Mouse (Mus musculus) stomach, embryonic 14.5 days (tissue): ENCODE measurements around the gene Izumo2. TPM values are rescaled to one million over a fixed set of nuclear protein-coding genes. Genes with fewer than 3 reads are reported as not detected.

Source experiments
- ATAC-seq: fragments of 200-750 bp; cut with Nextera tagmentation; 2 replicates; pipeline ENCODE4 v1.8.0; 2017; ENCODE audit warnings: low read depth, moderate TSS enrichment; ENCODE audit not compliant: insufficient number of reproducible peaks, insufficient read depth, low FRiP score
- H3K27ac ChIP-seq: fragments of 300-500 bp; sonication (generic); 2 replicates; pipeline ENCODE4 v1.5.1; 2014; ENCODE audit warnings: mild to moderate bottlenecking, low read length, moderate library complexity, mixed read lengths
- H3K27me3 ChIP-seq: fragments of 300-500 bp; sonication (generic); 2 replicates; pipeline ENCODE4 v1.6.1; 2014; ENCODE audit warnings: low read length, control low read depth, mixed read lengths; ENCODE audit not compliant: control insufficient read depth, insufficient read depth
- H3K36me3 ChIP-seq: fragments of 300-500 bp; sonication (generic); 2 replicates; pipeline ENCODE4 v1.6.1; 2014; ENCODE audit warnings: mild to moderate bottlenecking, control low read depth, low read length, moderate library complexity, mixed read lengths; ENCODE audit not compliant: control insufficient read depth, insufficient read depth
- H3K4me1 ChIP-seq: fragments of 300-500 bp; sonication (generic); 2 replicates; pipeline ENCODE4 v1.6.1; 2014; ENCODE audit warnings: low read length, control low read depth, mixed read lengths; ENCODE audit not compliant: control insufficient read depth, insufficient read depth
- H3K4me2 ChIP-seq: fragments of 300-500 bp; sonication (generic); replicated peaks from 2 replicates; pipeline ENCODE4 v1.6.1; 2014; ENCODE audit warnings: low read depth, low read length, control low read depth
- H3K4me3 ChIP-seq: fragments of 300-500 bp; sonication (generic); 2 replicates; pipeline ENCODE4 v1.5.1; 2014; ENCODE audit warnings: low read depth, low read length, control low read depth
- H3K9ac ChIP-seq: fragments of 300-500 bp; sonication (generic); replicated peaks from 2 replicates; pipeline ENCODE4 v1.6.1; 2014; ENCODE audit warnings: low read depth, mild to moderate bottlenecking, control low read depth, low read length, moderate library complexity, mixed read lengths
- H3K9me3 ChIP-seq: fragments of 300-500 bp; sonication (generic); 2 replicates; pipeline ENCODE4 v1.6.1; 2016; ENCODE audit warnings: low read depth, low read length, control low read depth; ENCODE audit not compliant: control insufficient read depth
- WGBS: fragments of 180-500 bp; shearing (Covaris S2); extraction: QIAGEN DNeasy Blood & Tissue Kit; methylation state at CpG from one replicate; pipeline ENCODE4 v1.1.7; 2014; 5-methylcytosine and 5-hydroxymethylcytosine counted together
- polyA plus RNA-seq: library from polyadenylated mRNA; unstranded; fragments of >200 nt; fragmentation: Nextera tagmentation; extraction: Ambion mirVana; gene quantifications from 2 replicates; pipeline ENCODE4 v1.2.1, GENCODE M21; 2014

The Izumo2 gene
- polyA plus RNA-seq, result not detected in 2 replicates

DNA sequence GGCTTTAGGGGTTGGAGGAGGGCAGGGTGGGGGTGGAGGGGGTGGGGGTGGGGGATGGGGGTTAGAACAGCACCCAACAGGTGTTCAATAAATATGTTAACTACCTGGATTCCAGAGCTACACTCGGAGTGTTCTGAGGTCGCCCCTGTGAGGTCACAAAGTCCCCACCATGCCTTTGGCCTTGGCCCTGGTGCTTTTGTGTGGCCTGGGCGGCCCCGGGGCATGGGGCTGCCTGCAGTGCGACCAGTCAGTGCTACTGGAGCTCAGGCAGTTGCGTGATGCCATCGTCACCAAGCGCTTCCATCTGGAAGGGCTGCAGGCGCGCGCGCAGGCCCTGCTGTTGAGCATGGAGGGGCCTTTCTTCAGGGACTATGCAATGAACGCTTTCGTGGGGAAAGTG is at the start of gene Izumo2:
Gene Izumo2 (plus strand): TSS at position 169 of the 400 bp plus-strand sequence.
- ATAC-seq, result no peak
- Histone ChIP-seq H3K9me3 (no peaks in the 10 kb centered on the region), H3K27ac (no peak within 1 kb of the TSS), H3K36me3 (no peaks in the 10 kb centered on the region), H3K4me2 (no peak within 1 kb of the TSS), H3K4me3 (no peak within 1 kb of the TSS), H3K9ac (no peak within 1 kb of the TSS), H3K27me3 (no peaks in the 10 kb centered on the region), H3K4me1 (no peaks in the 10 kb centered on the region)
- WGBS, result 68% methylated on average over 14 of the region's 14 CpGs

DNA sequence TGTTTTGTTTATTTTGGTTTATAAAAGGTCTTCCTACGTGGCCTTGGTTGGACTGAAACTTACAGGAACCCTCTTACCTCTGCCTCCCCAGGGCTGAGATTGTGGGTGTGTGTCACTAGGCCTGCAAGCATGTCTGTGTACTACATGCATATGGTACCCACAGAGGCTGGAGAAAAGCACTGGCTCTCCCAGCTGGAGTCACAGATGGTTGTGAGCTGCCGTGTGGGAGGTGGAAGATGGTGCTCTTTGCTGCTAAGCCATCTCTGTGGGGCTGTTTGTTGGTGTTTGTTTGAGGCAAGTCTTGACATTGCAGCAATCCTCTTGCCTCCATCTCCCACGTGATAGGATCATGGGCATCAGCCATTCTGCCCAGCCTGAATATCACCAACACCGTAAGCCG is 47.3 kb upstream of the Izumo2 start:
- Histone ChIP-seq H3K27me3 (no peaks in the 10 kb centered on the region), H3K27ac (no peak overlapping the region), H3K36me3 (no peaks in the 10 kb centered on the region), H3K4me3 (no peak overlapping the region), H3K9ac (no peak overlapping the region), H3K4me2 (no peak overlapping the region), H3K4me1 (no peaks in the 10 kb centered on the region), H3K9me3 (no peaks in the 10 kb centered on the region)
- no peak for ATAC-seq
- 78% methylated on average over 5 of the region's 5 CpGs for WGBS

DNA sequence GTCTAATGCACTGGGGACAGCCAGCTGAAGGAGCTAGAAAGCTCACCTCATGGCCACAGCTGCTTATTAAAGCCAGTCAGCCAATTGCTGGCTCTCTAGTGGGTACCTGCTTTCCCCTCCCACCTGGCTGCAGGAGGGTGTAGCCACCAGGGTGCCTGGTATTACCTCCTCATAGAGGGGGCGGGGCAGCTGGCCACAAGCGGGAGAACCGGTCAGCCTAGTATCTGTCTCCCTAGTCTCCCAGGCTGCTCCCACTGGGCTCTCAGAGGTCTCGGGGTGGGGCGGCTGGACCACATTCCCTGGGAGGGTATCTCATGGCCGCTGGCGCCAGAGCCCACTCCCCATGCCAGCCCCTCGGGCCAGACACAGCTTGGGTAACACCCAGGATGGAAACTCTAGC is 46.4 kb upstream of the Izumo2 start:
- WGBS, result 15% methylated on average over 8 of the region's 8 CpGs
- Histone ChIP-seq H3K9me3 (no peaks in the 10 kb centered on the region), H3K27ac (peak overlapping the region; percentile 84), H3K4me2 (peak overlapping the region; percentile 22; the same call in 1 of the 2 replicates), H3K9ac (no peak overlapping the region), H3K36me3 (no peaks in the 10 kb centered on the region), H3K4me3 (no peak overlapping the region), H3K4me1 (no peaks in the 10 kb centered on the region), H3K27me3 (no peaks in the 10 kb centered on the region)
- peak; percentile 92 for ATAC-seq

DNA sequence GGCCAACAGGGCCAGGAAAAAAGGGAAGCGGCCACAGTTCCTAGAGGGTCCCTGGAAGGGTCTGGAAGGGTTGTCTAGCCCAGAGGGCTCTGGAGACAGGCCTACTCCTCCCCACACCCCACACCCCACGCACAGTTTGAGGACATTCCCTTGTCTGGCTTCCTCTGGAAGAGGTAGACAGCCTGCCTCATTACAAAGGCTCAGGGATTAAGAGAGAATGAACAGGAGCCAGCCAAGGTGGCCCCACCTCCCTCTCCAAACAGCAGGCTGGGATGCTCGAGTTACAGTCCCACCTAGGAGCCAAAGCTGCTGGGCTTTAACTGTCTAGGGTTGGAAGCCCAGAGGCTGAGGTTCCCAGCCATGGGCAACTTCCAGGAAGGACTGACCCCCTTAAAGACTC is 46.0 kb upstream of the Izumo2 start:
- Histone ChIP-seq H3K27me3 (no peaks in the 10 kb centered on the region), H3K4me2 (peak overlapping the region; percentile 22; the same call in 1 of the 2 replicates), H3K9me3 (no peaks in the 10 kb centered on the region), H3K4me3 (no peak overlapping the region), H3K27ac (peak overlapping the region; percentile 84), H3K36me3 (no peaks in the 10 kb centered on the region), H3K4me1 (no peaks in the 10 kb centered on the region), H3K9ac (no peak overlapping the region)
- WGBS, result 11% methylated on average over 3 of the region's 3 CpGs
- ATAC-seq, result peak; percentile 46

DNA sequence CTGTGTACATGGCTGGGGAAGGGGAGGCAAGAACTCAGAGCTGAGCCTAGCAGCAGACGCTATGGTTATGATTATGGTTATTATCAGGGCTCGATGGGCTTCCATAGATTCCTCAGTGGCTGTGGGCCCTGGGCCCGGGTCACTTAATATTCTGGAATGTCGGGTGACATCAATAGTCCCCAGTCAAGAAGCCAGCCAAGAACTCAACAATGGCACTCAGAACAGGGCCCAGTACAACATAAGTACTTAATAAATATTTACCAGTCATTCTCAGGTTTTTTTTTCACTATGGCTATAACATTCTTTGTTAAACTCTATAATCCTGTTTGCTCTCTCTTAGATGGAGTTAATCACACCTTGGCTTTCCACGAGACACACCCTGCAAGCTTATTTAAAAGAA is 45.0 kb upstream of the Izumo2 start:
- Histone ChIP-seq H3K9ac (no peak overlapping the region), H3K4me3 (no peak overlapping the region), H3K4me2 (no peak overlapping the region), H3K27me3 (no peaks in the 10 kb centered on the region), H3K4me1 (no peaks in the 10 kb centered on the region), H3K36me3 (no peaks in the 10 kb centered on the region), H3K27ac (peak overlapping the region; percentile 29; the same call in 1 of the 2 replicates), H3K9me3 (no peaks in the 10 kb centered on the region)
- WGBS, result 65% methylated on average over 5 of the region's 5 CpGs
- ATAC-seq, result no peak

DNA sequence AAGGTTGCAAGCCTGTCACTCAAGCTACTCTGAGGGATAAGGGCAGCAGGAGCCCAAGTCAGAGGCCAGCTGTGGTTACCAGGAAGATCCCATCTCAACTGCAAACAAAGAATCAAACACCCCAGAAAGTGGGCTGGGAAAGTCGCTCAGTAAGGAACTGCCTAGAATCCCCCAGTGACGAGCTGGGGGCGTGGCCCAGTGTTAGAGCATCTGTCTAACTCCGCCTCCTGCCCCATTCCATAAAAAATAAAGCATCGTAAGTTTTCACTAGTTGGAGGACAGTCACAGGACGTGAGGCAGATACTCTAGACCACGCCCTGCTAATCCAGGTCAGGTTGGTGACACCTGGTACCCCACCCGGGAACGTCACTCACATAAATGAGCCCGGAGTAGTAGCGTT is 43.8 kb upstream of the Izumo2 start:
- no peaks in the 10 kb centered on the region for H3K9me3 ChIP-seq
- whole genome bisulfite sequencing, result 38% methylated on average over 11 of the region's 11 CpGs
- ATAC-seq, result no peak
- H3K4me1 ChIP-seq, result no peaks in the 10 kb centered on the region
- no peak overlapping the region for H3K4me2 ChIP-seq
- no peak overlapping the region for H3K4me3 ChIP-seq
- no peak overlapping the region for H3K27ac ChIP-seq
- no peak overlapping the region for H3K9ac ChIP-seq
- H3K36me3 ChIP-seq, result no peaks in the 10 kb centered on the region
- no peaks in the 10 kb centered on the region for H3K27me3 ChIP-seq

DNA sequence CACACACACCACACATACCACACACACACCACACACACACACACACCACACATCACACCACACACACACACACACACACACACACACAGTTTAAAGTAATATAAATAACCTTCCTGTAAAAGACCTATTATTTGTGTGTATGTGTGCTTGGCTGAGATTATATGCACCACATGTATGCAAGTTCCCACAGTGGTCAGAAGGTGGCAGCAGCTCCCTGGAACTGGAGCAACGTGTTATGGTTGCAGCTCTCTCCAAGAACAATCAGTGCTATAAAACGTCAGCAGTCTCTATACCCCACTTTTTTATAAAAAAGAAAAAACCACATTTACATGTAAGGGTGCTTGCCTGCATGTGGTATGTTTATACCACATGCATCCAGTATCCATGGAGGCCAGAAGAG is 42.1 kb upstream of the Izumo2 start:
- H3K4me2 ChIP-seq, result no peak overlapping the region
- H3K9me3 ChIP-seq, result no peaks in the 10 kb centered on the region
- no peaks in the 10 kb centered on the region for H3K27me3 ChIP-seq
- no peak overlapping the region for H3K27ac ChIP-seq
- no peaks in the 10 kb centered on the region for H3K36me3 ChIP-seq
- H3K4me1 ChIP-seq, result no peaks in the 10 kb centered on the region; the same call in 1 of the 2 replicates
- ATAC-seq, result no peak
- 79% methylated on average over 2 of the region's 2 CpGs for WGBS
- no peak overlapping the region for H3K9ac ChIP-seq
- no peak overlapping the region for H3K4me3 ChIP-seq

DNA sequence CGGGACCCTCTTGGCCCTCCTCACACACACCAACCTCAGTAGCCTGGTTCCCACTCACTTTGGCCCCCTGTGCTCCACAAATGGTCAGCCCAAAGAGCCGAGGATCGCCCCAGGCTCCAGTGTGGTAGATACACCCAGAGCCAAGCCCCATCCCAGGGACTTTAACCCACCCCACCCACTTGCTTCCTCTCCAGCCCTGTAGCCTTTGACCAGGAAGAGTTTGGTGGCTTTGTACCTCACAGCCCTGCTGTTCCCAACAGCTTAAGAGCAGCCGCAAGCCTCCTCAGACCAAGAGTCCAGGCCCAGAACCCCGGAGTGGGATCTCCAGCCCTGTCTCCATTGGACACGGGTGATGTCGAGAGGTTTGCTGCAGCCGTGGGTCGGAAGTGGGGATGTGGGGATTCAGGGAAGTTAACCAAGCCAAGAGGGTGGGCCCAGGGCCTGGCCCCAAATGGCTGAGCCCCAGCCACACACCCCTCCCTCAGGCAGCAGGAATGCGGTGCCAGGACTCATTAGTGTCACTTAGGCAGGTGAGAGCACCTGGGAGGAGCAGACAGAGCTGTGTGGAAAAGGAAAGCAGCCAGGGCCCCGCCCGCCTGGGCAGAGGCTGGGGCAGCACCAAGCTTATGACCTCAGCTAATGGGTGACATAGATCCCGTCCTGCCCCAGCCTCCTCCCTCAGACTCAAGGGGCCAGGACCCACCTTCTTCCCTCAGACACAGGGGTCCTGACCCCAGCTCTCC is 40.4 kb upstream of the Izumo2 start:
- H3K4me2 ChIP-seq, result peak overlapping the region; percentile 10; the same call in 1 of the 2 replicates
- WGBS, result 62% methylated on average over 13 of the region's 13 CpGs
- no peak overlapping the region for H3K4me3 ChIP-seq
- H3K4me1 ChIP-seq, result no peaks in the 10 kb centered on the region; the same call in 1 of the 2 replicates
- no peaks in the 10 kb centered on the region for H3K36me3 ChIP-seq
- H3K27ac ChIP-seq, result peak overlapping the region; percentile 15; the same call in 1 of the 2 replicates
- no peaks in the 10 kb centered on the region for H3K27me3 ChIP-seq
- no peaks in the 10 kb centered on the region for H3K9me3 ChIP-seq
- no peak overlapping the region for H3K9ac ChIP-seq
- ATAC-seq, result no peak
